Mouse (Mus musculus): Measurements from ENCODE around the gene Gas8.

DNA sequence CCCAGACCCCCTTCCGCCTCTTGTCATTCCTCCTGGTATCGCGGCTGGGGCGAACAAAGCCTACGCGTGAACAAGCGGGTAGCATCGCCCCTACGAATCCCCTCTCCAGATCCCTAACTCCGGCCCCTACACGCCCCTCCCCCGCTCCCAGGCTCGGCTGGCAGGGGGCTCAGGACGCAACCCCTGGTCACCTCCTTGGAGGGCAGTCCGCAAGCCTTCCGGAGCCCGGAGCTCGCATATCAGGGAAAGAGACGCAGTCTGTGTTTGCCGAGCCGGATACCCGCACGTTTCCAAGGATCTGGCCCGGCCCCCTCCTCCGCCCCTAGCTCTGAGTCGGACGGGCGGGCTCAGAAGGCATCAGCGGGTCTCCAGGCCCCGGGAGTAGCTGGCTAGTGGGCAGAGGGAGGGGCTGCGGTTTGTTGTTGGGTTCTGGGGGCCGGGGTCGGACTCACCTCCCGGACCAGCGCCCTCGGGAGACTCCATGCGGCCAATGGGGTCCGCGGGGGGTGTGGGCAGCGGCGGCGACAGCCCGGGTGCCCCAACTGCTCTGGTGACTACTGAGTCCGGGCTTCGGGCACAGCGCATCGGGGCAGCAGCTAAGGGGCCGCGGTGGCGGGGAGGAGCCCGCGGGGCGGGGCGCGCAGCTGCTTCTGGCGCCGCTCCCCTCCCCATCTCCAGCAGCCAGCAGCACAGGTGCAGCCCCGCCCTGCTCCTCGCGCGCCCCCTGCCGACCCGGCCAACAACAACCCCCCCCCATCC, 3.7 kb upstream of the Gas8 start, which contains the start of gene Dbndd1:
- TF ChIP-seq CTCF (IDR thresholded peaks at IDR 0.05; ENCODE audit: extremely low read depth, insufficient read length, insufficient replicate concordance, low read depth, low read length) = no peak
- TF ChIP-seq POLR2A (IDR thresholded peaks at IDR 0.05; ENCODE audit: low read depth, low read length) = no peak

Data from small intestine, adult 2 months (tissue).